Mouse (Mus musculus) erythroblast, embryonic 14.5 days (primary cell): ENCODE data around the gene Hyal3. TPM values are rescaled to one million over a fixed set of nuclear protein-coding genes. Genes with fewer than 3 reads are reported as not detected.

Experiments
- H3K27me3 ChIP-seq: 2 replicates; pipeline ENCODE4 v1.6.1; 2012; ENCODE audit warnings: inconsistent platforms; ENCODE audit not compliant: control insufficient read depth
- H3K36me3 ChIP-seq: 2 replicates; pipeline ENCODE4 v1.6.1; 2012; ENCODE audit warnings: mild to moderate bottlenecking, inconsistent platforms; ENCODE audit not compliant: control insufficient read depth
- H3K4me1 ChIP-seq: 2 replicates; pipeline ENCODE4 v1.6.1; 2012; ENCODE audit warnings: inconsistent platforms; ENCODE audit not compliant: control insufficient read depth
- H3K4me3 ChIP-seq: replicated peaks from 2 replicates; pipeline ENCODE3; 2012; ENCODE audit warnings: moderate library complexity, mild to moderate bottlenecking, inconsistent platforms
- H3K9me3 ChIP-seq: 2 replicates; pipeline ENCODE4 v1.6.1; 2012; ENCODE audit warnings: low read length, inconsistent platforms, mixed read lengths; ENCODE audit not compliant: control insufficient read depth
- GATA1 ChIP-seq: IDR thresholded peaks from 2 replicates; pipeline ENCODE4 v1.6.1; 2012; ENCODE audit warnings: low read length, inconsistent platforms, mixed read lengths
- TAL1 ChIP-seq: IDR thresholded peaks from 3 replicates; pipeline ENCODE4 v1.6.1; 2012; ENCODE audit warnings: low read length, inconsistent platforms, mixed read lengths
- polyA plus RNA-seq: library from polyadenylated mRNA; stranded (reverse); fragments of >175 nt; gene quantifications from 2 replicates; pipeline ENCODE4 v1.2.3, GENCODE M21; 2012

Hyal3 gene
- polyA plus RNA-seq, 1 experiment: not detected

GRCm38 (mm10) chr9:107633661-107634405 is 53.2 kb downstream of the Hyal3 start:
- TF ChIP-seq GATA1: no peak
- no peak for TF ChIP-seq TAL1
- Histone ChIP-seq H3K4me3 (peak overlapping the region; percentile 96), H3K9me3 (no peaks in the 10 kb centered on the region), H3K4me1 (peaks cover 80% of the 10 kb centered on the region), H3K27me3 (no peaks in the 10 kb centered on the region), H3K36me3 (peaks cover 35% of the 10 kb centered on the region)

DNA sequence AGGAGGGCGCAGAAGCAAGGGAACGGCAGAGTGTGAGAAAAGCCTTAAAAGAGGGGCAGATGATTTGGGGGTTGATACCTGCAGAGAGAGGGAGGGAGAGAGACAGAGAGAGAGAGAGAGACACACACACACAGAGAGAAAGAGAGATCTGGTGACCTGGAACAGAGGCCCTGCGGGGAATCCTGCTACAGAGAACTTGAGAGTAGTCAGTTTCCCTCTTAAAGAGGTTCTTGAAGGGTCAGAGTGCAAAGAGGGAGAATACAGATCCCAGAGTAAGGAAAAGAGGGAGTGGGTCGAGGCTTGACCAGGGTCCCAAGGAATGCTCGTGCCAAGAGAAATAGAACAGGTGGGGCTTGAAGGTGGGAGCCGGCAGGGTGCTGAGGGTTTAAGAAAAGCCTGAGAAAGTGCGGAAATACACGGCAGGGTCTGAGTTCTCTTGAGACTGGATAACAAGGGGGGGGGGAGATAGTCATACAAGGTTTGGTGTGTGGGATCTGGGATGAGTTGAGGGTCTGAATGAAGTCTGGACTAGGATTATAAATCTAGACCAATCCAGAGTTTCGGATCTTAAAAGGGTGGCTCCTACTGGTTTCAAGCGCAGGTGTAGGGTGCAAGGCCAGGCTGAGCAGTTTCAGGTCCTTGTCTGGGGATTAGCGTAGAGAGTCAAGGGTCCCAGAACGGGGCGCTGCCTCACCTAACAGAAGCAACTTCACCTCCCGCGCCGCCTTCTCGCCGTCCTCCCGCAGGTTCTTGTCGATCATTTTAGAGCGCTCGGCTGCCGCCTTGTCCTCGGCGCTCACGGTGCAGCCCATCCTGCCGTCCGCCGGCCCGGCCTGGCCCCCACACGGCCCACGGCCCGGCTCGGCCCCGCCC is 54.0 kb downstream of the Hyal3 start:
- Histone ChIP-seq H3K27me3 (no peaks in the 10 kb centered on the region), H3K4me1 (peaks cover 72% of the 10 kb centered on the region), H3K9me3 (no peaks in the 10 kb centered on the region), H3K36me3 (peaks cover 28% of the 10 kb centered on the region), H3K4me3 (peak overlapping the region; percentile 96)
- TF ChIP-seq GATA1 (no peak), TAL1 (no peak)

DNA sequence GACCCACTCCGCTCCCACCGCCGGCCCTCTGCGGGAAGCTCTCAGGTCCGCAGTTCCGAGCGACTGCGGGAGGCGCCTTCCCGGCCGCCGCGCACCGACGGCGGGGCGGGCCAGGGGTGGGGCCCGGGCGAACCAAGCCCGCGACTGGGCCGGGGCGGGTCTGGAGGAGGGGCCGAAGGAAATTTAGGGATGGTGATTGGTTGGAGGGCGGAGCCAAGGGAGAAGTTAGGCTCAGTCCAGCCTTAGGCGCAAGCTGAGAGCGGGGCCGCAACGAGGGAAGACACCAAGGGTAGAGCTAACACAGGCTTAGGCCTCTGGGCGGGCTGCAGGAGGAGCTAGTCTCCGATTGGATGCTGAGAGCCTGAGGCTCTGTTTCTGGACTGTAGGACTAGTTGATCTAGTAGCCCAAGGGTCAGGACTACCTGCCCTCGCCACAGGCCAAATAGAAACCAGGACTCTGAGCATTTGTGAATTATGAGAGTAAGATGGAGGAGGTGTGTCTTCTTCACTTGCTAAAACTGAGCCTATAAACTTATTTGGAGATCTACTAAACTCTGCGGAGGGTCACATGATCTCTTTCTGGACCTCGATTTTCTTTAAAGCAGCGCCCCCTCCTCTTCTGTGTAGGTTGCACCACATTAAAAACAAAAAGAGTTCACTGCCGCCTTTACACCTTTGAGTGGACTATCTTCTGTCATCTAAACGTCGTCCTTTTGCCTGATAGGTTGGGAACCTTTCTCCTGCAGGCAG is 54.8 kb downstream of the Hyal3 start, which contains the start of gene Gnai2:
Gnai2 (minus strand) TSS at position 89 of the 750 bp plus-strand sequence.
- TF ChIP-seq TAL1 (no peak), GATA1 (no peak)
- peak within 1 kb of the TSS; percentile 96 for H3K4me3 ChIP-seq
- no peaks in the 10 kb centered on the region for H3K27me3 ChIP-seq
- peaks cover 23% of the 10 kb centered on the region for H3K36me3 ChIP-seq
- H3K9me3 ChIP-seq: no peaks in the 10 kb centered on the region
- peaks cover 67% of the 10 kb centered on the region for H3K4me1 ChIP-seq

Other genes with a start within 250 kb of the Hyal3 start
- gene Hemk1, start 242.5 kb upstream of the Hyal3 start, polyA plus RNA-seq: 0.24 and 0.32 TPM in 2 replicates
- not detected in 2 replicates for gene 6430571L13Rik, start 240.2 kb upstream of the Hyal3 start, polyA plus RNA-seq
- not detected in 2 replicates for gene Cacna2d2, start 181.2 kb upstream of the Hyal3 start, polyA plus RNA-seq
- 0.88 and 0.99 TPM in 2 replicates for gene Tmem115, start 46.9 kb upstream of the Hyal3 start, polyA plus RNA-seq
- gene Cyb561d2, start 38.6 kb upstream of the Hyal3 start, polyA plus RNA-seq: 0.06 and 0.29 TPM in 2 replicates
- 0.03 and 0.25 TPM in 2 replicates for gene Nprl2, start 38.6 kb upstream of the Hyal3 start, polyA plus RNA-seq
- 0.13 TPM in 1 of 2 replicates, not detected in the other for gene Zmynd10, start 33.5 kb upstream of the Hyal3 start, polyA plus RNA-seq
- 1.9 and 2.0 TPM in 2 replicates for gene Rassf1, start 29.3 kb upstream of the Hyal3 start, polyA plus RNA-seq
- gene Tusc2, start 17.6 kb upstream of the Hyal3 start, polyA plus RNA-seq: 3.7 and 5.3 TPM in 2 replicates
- 4.1 and 5.4 TPM in 2 replicates for gene Hyal2, start 12.9 kb upstream of the Hyal3 start, polyA plus RNA-seq
- gene Hyal1, start 3.9 kb upstream of the Hyal3 start, polyA plus RNA-seq: 0.53 and 0.54 TPM in 2 replicates
- gene Naa80, start 1.9 kb upstream of the Hyal3 start, polyA plus RNA-seq: 10.1 and 11.4 TPM in 2 replicates
- gene Ifrd2, start 6.8 kb downstream of the Hyal3 start, polyA plus RNA-seq: 79.9 and 91.3 TPM in 2 replicates
- gene Sema3b, start 28.4 kb downstream of the Hyal3 start, polyA plus RNA-seq: not detected in 2 replicates
- gene Gnai2, start 54.5 kb downstream of the Hyal3 start, polyA plus RNA-seq: 75.1 and 87.2 TPM in 2 replicates
- 0.02 and 0.05 TPM in 2 replicates for gene Slc38a3, start 88.7 kb downstream of the Hyal3 start, polyA plus RNA-seq
- not detected in 2 replicates for gene Gnat1, start 98.9 kb downstream of the Hyal3 start, polyA plus RNA-seq
- 0.08 TPM in 1 of 2 replicates, not detected in the other for gene Sema3f, start 129.7 kb downstream of the Hyal3 start, polyA plus RNA-seq
- 0.76 and 1.6 TPM in 2 replicates for gene Rbm5, start 190.2 kb downstream of the Hyal3 start, polyA plus RNA-seq